Mouse (Mus musculus) gastrocnemius, adult 2 months (tissue): Measurements from ENCODE around the gene Urad. TPM values are rescaled to one million over a fixed set of nuclear protein-coding genes. Genes with fewer than 3 reads are reported as not detected.

ENCODE experiments used
- DNase-seq: peaks from one replicate; pipeline ENCODE4 v3.0.0; 2022
- H3K27ac ChIP-seq: fragments of 200-600 bp; 2 replicates; pipeline ENCODE4 v1.8.1; 2022; ENCODE audit warnings: mild to moderate bottlenecking
- H3K4me3 ChIP-seq: fragments of 200-600 bp; 2 replicates; pipeline ENCODE4 v1.8.1; 2022; ENCODE audit warnings: mild to moderate bottlenecking, moderate library complexity
- CTCF ChIP-seq: fragments of 200-600 bp; IDR thresholded peaks from 2 replicates; pipeline ENCODE4 v1.8.1; 2022; ENCODE audit warnings: antibody characterized with exemption, mild to moderate bottlenecking, moderate library complexity
- intact Hi-C: fragments of 180-260 bp; cut with DNase I; formaldehyde crosslinking; loops from one replicate; pipeline ENCODE4 v1.15.1; 2025
- microRNA-seq: library from miRNA; unstranded; fragments of <30 nt; microRNA quantifications from one replicate; pipeline ENCODE4 v1.2.0, GENCODE M21; 2021
- total RNA-seq, 2 experiments: library from RNA; stranded (reverse); gene quantifications; 2 replicates each; pipeline ENCODE4 v1.2.3; 2021

Gene Urad
- total RNA-seq, 2 experiments from 2014 or later: not detected

DNA sequence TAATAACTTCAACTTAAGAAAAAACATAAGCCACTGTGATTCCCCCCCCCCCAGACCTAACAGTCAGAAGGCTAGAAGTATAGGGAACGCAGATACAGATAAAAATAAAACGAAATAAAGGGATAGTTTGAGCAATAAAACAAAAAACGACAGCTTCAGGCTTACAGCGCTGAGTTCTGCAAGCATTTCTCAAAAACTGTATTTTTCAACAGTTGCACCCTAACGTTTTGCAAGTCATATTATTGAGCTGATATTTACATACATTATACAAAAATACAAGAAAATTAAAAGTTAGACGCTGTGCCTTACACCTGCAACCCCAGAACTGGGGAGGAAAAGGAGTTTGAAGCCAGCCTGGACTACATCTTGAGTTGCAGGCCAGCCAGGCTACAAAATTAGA is 52.9 kb downstream of the Urad start:
- TF ChIP-seq CTCF: no peak
- intact Hi-C loops: no loop called here
- no peak for DNase-seq
- Histone ChIP-seq H3K4me3 (no peak overlapping the region), H3K27ac (no peak overlapping the region)

DNA sequence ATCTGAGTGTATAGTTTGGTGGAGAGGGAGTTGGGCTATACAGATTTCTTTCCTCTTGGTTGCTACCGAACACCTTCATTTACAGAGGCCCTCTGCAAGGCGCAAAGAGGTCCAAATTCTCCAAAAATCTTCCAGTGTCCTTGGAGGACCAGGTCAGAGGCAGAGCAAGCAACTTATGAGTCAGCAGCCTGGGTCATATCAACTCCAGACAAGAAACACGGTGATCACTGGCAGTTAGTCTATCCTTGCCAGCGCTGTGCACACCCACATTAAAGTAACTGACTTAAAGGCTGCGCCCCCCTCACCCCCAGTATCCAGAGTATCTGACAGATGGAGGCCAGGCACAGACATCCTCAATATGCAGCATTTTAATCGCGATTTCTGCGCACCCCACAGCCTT is 53.5 kb downstream of the Urad start:
- intact Hi-C loops: no loop called here
- TF ChIP-seq CTCF: no peak

DNA sequence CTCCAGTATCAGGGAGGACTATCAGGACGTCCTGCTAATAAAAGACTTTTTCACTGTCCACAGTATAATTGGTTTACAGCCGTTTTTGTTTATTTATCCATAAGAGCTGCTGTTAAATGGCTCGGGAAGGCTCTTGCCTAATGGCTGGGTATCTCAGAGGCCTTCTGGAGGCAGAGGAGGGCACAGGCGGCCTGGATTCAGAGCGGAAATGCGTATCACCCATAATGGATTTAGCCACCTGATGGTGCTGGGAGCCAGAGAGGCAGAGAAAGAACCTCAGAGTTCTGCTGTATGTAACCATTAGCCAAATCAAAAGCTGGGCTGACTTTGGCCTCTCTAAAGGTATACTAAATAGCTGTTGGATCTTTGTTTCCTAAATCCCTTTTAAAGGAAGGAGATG is 54.8 kb downstream of the Urad start:
- intact Hi-C loops: no loop called here
- Histone ChIP-seq H3K27ac (no peak overlapping the region), H3K4me3 (no peak overlapping the region)
- no peak for DNase-seq
- no peak for TF ChIP-seq CTCF

More for the DNA sequence above, 53.5 kb downstream of the Urad start:
- H3K4me3 ChIP-seq: no peak overlapping the region
- DNase-seq: no peak
- H3K27ac ChIP-seq: no peak overlapping the region

Small RNAs within 50 kb of the gene (microRNA-seq; reads per million reads assigned to microRNA genes)
- gene Mir7k: not detected

Other genes starting within 250 kb of the Urad start
- gene Lnx2, start 245.9 kb downstream of the Urad start, total RNA-seq: 1 to 10 TPM; 3.3 to 3.4 TPM
- gene Polr1d, start 245.4 kb downstream of the Urad start, total RNA-seq: 10 to 100 TPM; 83.4 to 85.5 TPM
- gene Gsx1, start 133.7 kb downstream of the Urad start, total RNA-seq: not detected
- not detected for gene Pdx1, start 52.5 kb downstream of the Urad start, total RNA-seq
- gene Cdx2, start 15.2 kb downstream of the Urad start, total RNA-seq: not detected
- not detected for gene Flt3, start 78.0 kb upstream of the Urad start, total RNA-seq
- 10 to 100 TPM; 17.4 to 29.3 TPM for gene Pan3, start 107.7 kb upstream of the Urad start, total RNA-seq